8 mouse cellular contexts compared by ENCODE assay signal in genomic region chr3:95819351-95819985, GRCm38 (mm10). TPM values are rescaled to one million over a fixed set of nuclear protein-coding genes. Genes with fewer than 3 reads are reported as not detected.
A peak's percentile ranks its signal among the peaks of the same experiment; 100 is the strongest.
DNase-seq lines count a peak whose midpoint lies in the region; ATAC-seq lines count a peak whose summit lies in the region.

No protein-coding gene starts in this region.

- no peaks in the 10 kb centered on the region for H3K9me3 ChIP-seq in intestine, embryonic 14.5 days (ENCODE audit: control insufficient read depth, low read length)

- peak; percentile 95 for ATAC-seq in intestine, embryonic 14.5 days (replicated peaks; ENCODE audit: low FRiP score, low TSS enrichment, low read depth)

- peak overlapping the region; percentile 99 for H3K27ac ChIP-seq in intestine, embryonic 14.5 days (ENCODE audit: low read depth)

- H3K9ac ChIP-seq in intestine, embryonic 14.5 days (ENCODE audit: low read length): peak overlapping the region; percentile 96

- no peaks in the 10 kb centered on the region for H3K27me3 ChIP-seq in intestine, embryonic 14.5 days (replicated peaks; ENCODE audit: control insufficient read depth, insufficient read depth, low read length)

- H3K36me3 ChIP-seq in intestine, embryonic 14.5 days (ENCODE audit: control insufficient read depth, insufficient read depth, low read length): no peaks in the 10 kb centered on the region

- peaks cover 5% of the 10 kb centered on the region for H3K4me1 ChIP-seq in intestine, embryonic 14.5 days (replicated peaks; ENCODE audit: control insufficient read depth, insufficient read depth, low read length)

- H3K4me2 ChIP-seq in intestine, embryonic 14.5 days (ENCODE audit: low read length): peak overlapping the region; percentile 69

- WGBS in intestine, embryonic 14.5 days: under 1% methylated on average over 49 of the region's 49 CpGs

- intact Hi-C loops in left cerebral cortex, postnatal 14 days (cut with DNase I): no loop called here

- peak overlapping the region; percentile 76 for H3K4me3 ChIP-seq in intestine, embryonic 14.5 days (ENCODE audit: low read depth, low read length)

- DNase-seq in adrenal gland, adult 18-20 months (ENCODE audit: low spot score in 2 of 2): peak; percentile 98 to 99
- peak; percentile 100 for DNase-seq in embryo, embryonic 11 days
- peak; percentile 100 for DNase-seq in gastrocnemius, postnatal 25 days
- peak; percentile 98 for DNase-seq in intestine, embryonic 14.5 days (ENCODE audit: low spot score)
- peak; percentile 100 for DNase-seq in left cerebral cortex, postnatal 14 days (ENCODE audit: low spot score in 2 of 2)
- peak; percentile 100 for DNase-seq in mesoderm, embryonic 11.5 days (ENCODE audit: low read depth, low spot score)
- peak; percentile 99 for DNase-seq in right cerebral cortex, postnatal 36 days (ENCODE audit: low spot score in 2 of 2)
- peak; percentile 99 for DNase-seq in yolk sac, embryonic 10.5 days (ENCODE audit: low spot score)

RNA-seq across cellular contexts. Expression of gene Rprd2, which starts 0.8 kb away (rescaled TPM):
- 10 to 100 TPM; 43.0 to 46.8 TPM for total RNA-seq in adrenal gland, adult 18-20 months (2021)
- total RNA-seq in gastrocnemius, postnatal 25 days (2021): 10 to 100 TPM; 27.1 to 28.2 TPM
- 19.8 and 21.2 TPM in 2 replicates for polyA plus RNA-seq in intestine, embryonic 14.5 days (2014; fragmentation: Nextera tagmentation; extraction: Ambion mirVana)
- 10 to 100 TPM; 61.3 to 61.8 TPM for total RNA-seq in left cerebral cortex, postnatal 14 days (2021)

RNA-seq across cellular contexts. Expression of gene Prpf3, which starts 36.2 kb away (rescaled TPM):
- total RNA-seq in adrenal gland, adult 18-20 months (2021): 10 to 100 TPM; 26.7 to 32.8 TPM
- 10 to 100 TPM; 11.8 to 17.6 TPM for total RNA-seq in gastrocnemius, postnatal 25 days (2021)
- 50.3 and 54.0 TPM in 2 replicates for polyA plus RNA-seq in intestine, embryonic 14.5 days (2014; fragmentation: Nextera tagmentation; extraction: Ambion mirVana)
- total RNA-seq in left cerebral cortex, postnatal 14 days (2021): 10 to 100 TPM; 26.3 to 33.9 TPM

RNA-seq across cellular contexts. Expression of gene Mrps21, which starts 51.9 kb away (rescaled TPM):
- total RNA-seq in adrenal gland, adult 18-20 months (2021): 100 to 1,000 TPM; 252 to 270 TPM
- 100 to 1,000 TPM; 277 to 284 TPM for total RNA-seq in gastrocnemius, postnatal 25 days (2021)
- 342 and 343 TPM in 2 replicates for polyA plus RNA-seq in intestine, embryonic 14.5 days (2014; fragmentation: Nextera tagmentation; extraction: Ambion mirVana)
- 100 to 1,000 TPM; 152 to 157 TPM for total RNA-seq in left cerebral cortex, postnatal 14 days (2021)

RNA-seq across cellular contexts. Expression of gene Tars2, which starts 59.5 kb away (rescaled TPM):
- total RNA-seq in adrenal gland, adult 18-20 months (2021): 10 to 100 TPM; 45.5 to 52.1 TPM
- total RNA-seq in gastrocnemius, postnatal 25 days (2021): 10 to 100 TPM; 25.9 to 26.9 TPM
- 55.4 and 55.8 TPM in 2 replicates for polyA plus RNA-seq in intestine, embryonic 14.5 days (2014; fragmentation: Nextera tagmentation; extraction: Ambion mirVana)
- total RNA-seq in left cerebral cortex, postnatal 14 days (2021): 10 to 100 TPM; 37.3 to 40.8 TPM

Comparison
In these comparisons a context has a peak if more than half of its experiments do, and no peak if none do; other contexts are left out.
1. Peak in every context shown above with its lines: DNase-seq, ATAC-seq, H3K4me3 ChIP-seq and H3K27ac ChIP-seq.